Mouse (Mus musculus) hindbrain, embryonic 15.5 days (tissue): ENCODE results near the gene Lilrb4a. TPM values are rescaled to one million over a fixed set of nuclear protein-coding genes. Genes with fewer than 3 reads are reported as not detected.

Experiments
- ATAC-seq: fragments of 200-750 bp; cut with Nextera tagmentation; 2 replicates; pipeline ENCODE4 v1.8.0; 2017; ENCODE audit warnings: low read depth, moderate number of reproducible peaks, moderate TSS enrichment; ENCODE audit not compliant: low FRiP score
- H3K27ac ChIP-seq: fragments of 300-500 bp; sonication (generic); replicated peaks from 2 replicates; pipeline ENCODE4 v1.5.1; 2015; ENCODE audit warnings: mild to moderate bottlenecking, inconsistent platforms
- H3K27me3 ChIP-seq: fragments of 300-500 bp; sonication (generic); 2 replicates; pipeline ENCODE4 v1.6.1; 2015; ENCODE audit warnings: control low read depth, inconsistent platforms
- H3K36me3 ChIP-seq: fragments of 300-500 bp; sonication (generic); 2 replicates; pipeline ENCODE4 v1.6.1; 2015; ENCODE audit warnings: control low read depth, inconsistent platforms
- H3K4me1 ChIP-seq: fragments of 300-500 bp; sonication (generic); replicated peaks from 2 replicates; pipeline ENCODE4 v1.6.1; 2015; ENCODE audit warnings: control low read depth, inconsistent platforms
- H3K4me2 ChIP-seq: fragments of 300-500 bp; sonication (generic); 2 replicates; pipeline ENCODE4 v1.6.1; 2015; ENCODE audit warnings: moderate library complexity, mild to moderate bottlenecking, inconsistent platforms
- H3K4me3 ChIP-seq: fragments of 300-500 bp; sonication (generic); 2 replicates; pipeline ENCODE4 v1.5.1; 2015; ENCODE audit warnings: mild to moderate bottlenecking, inconsistent platforms
- H3K9ac ChIP-seq: fragments of 300-500 bp; sonication (generic); 2 replicates; pipeline ENCODE4 v1.6.1; 2015; ENCODE audit warnings: inconsistent platforms
- H3K9me3 ChIP-seq: fragments of 300-500 bp; sonication (generic); 2 replicates; pipeline ENCODE4 v1.6.1; 2016; ENCODE audit warnings: control low read depth, inconsistent platforms
- WGBS: fragments of 180-500 bp; shearing (Covaris S2); methylation state at CpG from one replicate; pipeline ENCODE4 v1.1.7; 2015; 5-methylcytosine and 5-hydroxymethylcytosine counted together
- polyA plus RNA-seq: library from polyadenylated mRNA; unstranded; fragments of >200 nt; fragmentation: Nextera tagmentation; extraction: Ambion mirVana; gene quantifications from 2 replicates; pipeline ENCODE4 v1.2.1, GENCODE M21; 2015

The Lilrb4a gene
- polyA plus RNA-seq, 1 experiment from 2014 or later: 0.86 TPM

DNA sequence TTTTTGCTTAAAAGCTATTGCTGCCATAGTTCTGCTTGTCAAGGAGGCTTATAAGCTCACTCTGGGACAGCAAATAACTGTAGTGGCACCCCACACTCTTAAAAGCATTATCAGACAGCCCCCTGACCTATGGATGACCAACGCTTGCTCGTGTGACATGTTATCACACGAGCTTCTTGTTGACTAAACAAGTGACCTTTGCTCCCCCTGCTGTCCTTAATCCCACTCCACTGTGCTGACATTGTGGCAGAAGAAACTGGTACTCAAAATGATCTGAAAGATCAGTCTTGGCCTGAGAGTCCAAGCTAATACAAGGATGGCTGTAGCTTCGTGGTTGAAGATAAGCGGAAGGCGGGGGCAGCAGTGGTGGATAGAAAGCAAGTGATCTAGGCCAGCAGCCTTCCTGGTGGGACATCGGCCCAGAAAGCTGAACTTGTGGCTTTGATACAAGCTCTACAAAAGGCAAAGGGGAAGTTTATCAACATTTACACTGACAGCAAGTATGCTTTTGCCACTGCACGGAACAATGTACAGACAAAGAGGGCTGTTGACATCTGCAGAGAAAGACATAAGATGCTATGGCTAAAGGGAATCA, 38.2 kb downstream of the Lilrb4a start:
- no peaks in the 10 kb centered on the region for H3K4me1 ChIP-seq
- 80% methylated on average over 8 of the region's 8 CpGs for WGBS
- H3K4me3 ChIP-seq: no peak overlapping the region
- H3K27me3 ChIP-seq: no peaks in the 10 kb centered on the region
- H3K27ac ChIP-seq: no peak overlapping the region
- H3K9me3 ChIP-seq: no peaks in the 10 kb centered on the region
- no peak for ATAC-seq
- no peak overlapping the region for H3K9ac ChIP-seq
- no peaks in the 10 kb centered on the region for H3K36me3 ChIP-seq
- no peak overlapping the region for H3K4me2 ChIP-seq

DNA sequence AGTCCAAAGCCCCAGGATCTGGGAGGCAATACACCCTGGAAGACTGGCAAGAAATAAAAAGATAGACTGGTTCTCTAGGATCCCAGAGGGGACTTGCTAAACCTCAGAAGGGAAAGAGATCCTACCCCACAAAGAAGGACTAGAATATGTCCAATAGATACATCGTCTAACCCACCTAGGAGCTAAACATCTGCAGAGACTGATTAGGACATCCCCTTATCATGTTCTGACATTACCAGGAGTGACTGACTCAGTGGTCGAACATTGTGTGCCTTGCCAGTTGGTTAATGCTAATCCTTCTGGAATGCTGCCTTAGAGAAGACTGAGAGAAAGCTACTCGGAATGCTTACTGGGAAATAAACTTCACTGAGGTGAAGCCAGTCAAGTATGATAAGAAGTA, 38.7 kb downstream of the Lilrb4a start:
- H3K4me2 ChIP-seq: no peak overlapping the region
- ATAC-seq: no peak
- H3K9ac ChIP-seq: no peak overlapping the region

DNA sequence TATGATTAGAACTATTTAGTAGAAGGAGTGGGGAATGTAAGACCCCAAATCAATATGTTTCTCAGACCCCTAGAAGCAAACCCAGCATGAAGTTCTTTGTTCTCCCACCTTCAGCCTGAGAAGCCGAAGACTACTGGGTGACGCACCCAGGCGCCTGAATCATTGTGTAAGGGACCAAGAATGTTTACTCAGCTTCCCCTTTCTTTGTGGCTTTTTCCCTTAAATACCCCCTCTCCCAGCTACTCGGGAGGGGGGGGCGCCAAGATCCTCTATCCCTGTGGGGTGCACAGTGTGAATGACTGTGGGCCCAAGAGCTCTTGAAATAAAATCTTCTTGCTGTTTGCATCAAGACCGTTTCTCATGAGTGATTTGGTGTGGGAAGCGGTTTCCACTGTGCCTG, 40.1 kb downstream of the Lilrb4a start:
- Histone ChIP-seq H3K4me3 (no peak overlapping the region), H3K27ac (no peak overlapping the region), H3K4me2 (no peak overlapping the region), H3K36me3 (no peaks in the 10 kb centered on the region), H3K9me3 (no peaks in the 10 kb centered on the region), H3K27me3 (no peaks in the 10 kb centered on the region), H3K4me1 (no peaks in the 10 kb centered on the region), H3K9ac (no peak overlapping the region)
- no peak for ATAC-seq
- WGBS: 85% methylated on average over 7 of the region's 7 CpGs

More for the DNA sequence above, 38.7 kb downstream of the Lilrb4a start:
- 89% methylated on average over 3 of the region's 3 CpGs for WGBS
- Histone ChIP-seq H3K4me1 (no peaks in the 10 kb centered on the region), H3K36me3 (no peaks in the 10 kb centered on the region), H3K9me3 (no peaks in the 10 kb centered on the region), H3K4me3 (no peak overlapping the region), H3K27me3 (no peaks in the 10 kb centered on the region), H3K27ac (no peak overlapping the region)

Other genes with a start within 250 kb of the Lilrb4a start
- not detected in 2 replicates for gene Gm49339, start 10.3 kb upstream of the Lilrb4a start, polyA plus RNA-seq
- gene Lilr4b, start 10.3 kb upstream of the Lilrb4a start, polyA plus RNA-seq: 0.32 and 0.46 TPM in 2 replicates
- 2.2 and 2.8 TPM in 2 replicates for gene Fam162b, start 99.6 kb downstream of the Lilrb4a start, polyA plus RNA-seq
- 0.09 TPM in 1 of 2 replicates, not detected in the other for gene Gprc6a, start 140.5 kb downstream of the Lilrb4a start, polyA plus RNA-seq
- not detected in 2 replicates for gene Rfx6, start 186.8 kb downstream of the Lilrb4a start, polyA plus RNA-seq